Mouse (Mus musculus): ENCODE results near the gene Fkbp7. TPM values are rescaled to one million over a fixed set of nuclear protein-coding genes. Genes with fewer than 3 reads are reported as not detected.
A peak's percentile ranks its signal among the peaks of the same experiment; 100 is the strongest.

Fkbp7 gene
- total and polyA plus RNA-seq, 3 experiments: 1.1 to 1.8 TPM; not detected in 1

DNA sequence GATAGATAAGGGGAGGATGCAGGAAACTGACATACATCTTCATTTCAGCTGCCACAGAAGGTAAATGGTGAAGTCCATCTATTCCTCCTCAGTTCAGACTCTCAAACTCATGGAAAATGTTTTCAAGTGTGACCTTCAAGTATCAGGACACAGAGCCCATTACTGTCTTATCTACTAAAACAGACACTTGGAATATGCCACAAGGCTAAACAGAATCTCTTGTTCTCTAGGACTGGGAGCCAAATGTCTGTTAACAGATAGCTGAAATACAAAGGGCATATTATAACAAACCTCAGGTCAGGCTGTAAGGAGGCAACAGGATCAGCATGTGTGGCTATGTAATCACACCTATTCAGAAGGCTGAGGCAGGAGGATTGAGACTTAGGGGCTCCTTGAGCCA lies 29.1 kb downstream of the Fkbp7 start (continued):
- TF ChIP-seq EP300 (IDR thresholded peaks at IDR 0.05; ENCODE audit: low read depth in 1 of 2, low read length in 2 of 2) (peak; percentile 76 to 79), KAT2A (conservative IDR thresholded peaks at IDR 0.05; ENCODE audit: low read depth, low read length) (no peak), TCF12 (IDR thresholded peaks at IDR 0.05; ENCODE audit: low read depth, low read length) (peak; percentile 61; the same call in 1 of the 2 replicates), TAL1 (IDR thresholded peaks at IDR 0.05; ENCODE audit: low read length) (peak; percentile 81), ZMIZ1 (IDR thresholded peaks at IDR 0.05; ENCODE audit: low read depth, low read length) (no peak), CTCF (IDR thresholded peaks at IDR 0.05 in 2 of 3, conservative IDR thresholded peaks at IDR 0.05 in 1 of 3; ENCODE audit: control insufficient read depth in 1 of 3, insufficient read depth in 1 of 3, low read depth in 2 of 3, low read length in 3 of 3, poor library complexity in 1 of 3, severe bottlenecking in 1 of 3) (no peak), ZC3H11A (IDR thresholded peaks at IDR 0.05; ENCODE audit: low read depth, low read length) (no peak), RAD21 (IDR thresholded peaks at IDR 0.05; ENCODE audit: low read depth, low read length) (no peak)

DNA sequence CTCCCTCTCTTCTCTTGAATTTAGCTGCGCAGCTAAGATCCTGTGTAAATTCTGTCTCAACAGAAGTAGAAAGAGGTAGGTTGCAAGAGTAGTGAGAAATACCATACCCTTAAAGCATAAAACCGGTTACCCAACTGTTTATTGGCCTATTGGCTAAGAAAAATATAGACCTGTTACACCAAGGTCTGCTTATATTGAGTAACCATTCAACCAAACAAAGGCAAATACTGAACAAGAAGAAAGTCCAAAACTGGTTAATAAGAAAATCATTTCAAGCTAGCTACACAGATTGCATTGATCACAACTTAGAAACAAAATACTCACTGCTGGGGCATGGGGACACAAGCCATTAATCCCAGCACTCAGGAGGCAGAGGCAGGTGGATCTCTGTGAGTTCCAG lies 33.3 kb downstream of the Fkbp7 start:
- H3K4me3 ChIP-seq (ENCODE audit: control insufficient read depth in 1 of 2, insufficient read depth in 1 of 2, low read depth in 2 of 2, low read length in 2 of 2): no peak overlapping the region
- peaks cover 0 to 7% of the 10 kb centered on the region in 2 experiments; a peak in 3 of 4 replicates for H3K36me3 ChIP-seq (ENCODE audit: control insufficient read depth in 1 of 2, insufficient read depth in 2 of 2, low read length in 2 of 2)
- H3K27ac ChIP-seq (ENCODE audit: control insufficient read depth, low read depth, low read length): no peak overlapping the region

DNA sequence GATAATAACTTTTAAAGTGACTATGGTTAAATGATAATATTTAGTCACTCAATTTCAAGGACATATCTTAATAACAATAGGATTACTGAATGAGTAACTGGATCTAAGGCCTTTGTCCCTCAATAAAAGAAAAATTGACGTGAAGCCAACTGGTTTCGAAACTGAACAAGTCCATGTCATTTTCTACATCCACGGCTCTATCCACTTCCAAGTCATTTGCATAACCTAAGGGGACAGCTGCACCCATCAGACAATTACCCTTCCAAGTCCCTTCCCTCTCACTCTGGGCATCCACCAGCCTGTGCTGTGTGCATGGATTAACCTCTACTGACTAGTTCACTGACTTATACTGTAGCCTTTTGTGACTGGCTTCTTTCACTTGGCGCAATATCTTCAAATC lies 41.3 kb downstream of the Fkbp7 start:
- no peaks in the 10 kb centered on the region for H3K79me2 ChIP-seq (ENCODE audit: control insufficient read depth, insufficient read depth, low read length, poor library complexity)

More for the DNA sequence above, 33.3 kb downstream of the Fkbp7 start:
- no peak for DNase-seq (ENCODE audit: low read depth, low spot score)
- no peak for TF ChIP-seq ETS1 (IDR thresholded peaks at IDR 0.05; ENCODE audit: low read depth, low read length)
- no peak for TF ChIP-seq JUND (IDR thresholded peaks at IDR 0.05; ENCODE audit: low read depth, low read length)
- no peak for TF ChIP-seq MAX (IDR thresholded peaks at IDR 0.05; ENCODE audit: low read length)
- TF ChIP-seq TBP (IDR thresholded peaks at IDR 0.05; ENCODE audit: low read depth, low read length): no peak
- TF ChIP-seq E2F4 (IDR thresholded peaks at IDR 0.05; ENCODE audit: borderline replicate concordance, low read depth, low read length): no peak
- TF ChIP-seq NELFE (IDR thresholded peaks at IDR 0.05; ENCODE audit: low read depth, low read length): no peak
- TF ChIP-seq BHLHE40 (IDR thresholded peaks at IDR 0.05; ENCODE audit: borderline replicate concordance, low read depth, low read length): no peak
- no peak for TF ChIP-seq RAD21 (IDR thresholded peaks at IDR 0.05; ENCODE audit: low read depth, low read length)
- TF ChIP-seq POLR2A (IDR thresholded peaks at IDR 0.05; ENCODE audit: control insufficient read depth in 1 of 2, insufficient read depth in 1 of 2, low read depth in 1 of 2, low read length in 2 of 2, poor library complexity in 1 of 2): no peak
- no peak for TF ChIP-seq UBTF (IDR thresholded peaks at IDR 0.05; ENCODE audit: borderline replicate concordance, insufficient read depth, low read depth, low read length)
- no peak for TF ChIP-seq MAZ (IDR thresholded peaks at IDR 0.05; ENCODE audit: low read depth, low read length)
- no peak for TF ChIP-seq POLR2AphosphoS2 (IDR thresholded peaks at IDR 0.05; ENCODE audit: low read length)
- no peak for TF ChIP-seq SIN3A (IDR thresholded peaks at IDR 0.05; ENCODE audit: low read length)
- TF ChIP-seq CHD1 (IDR thresholded peaks at IDR 0.05; ENCODE audit: low read depth, low read length): no peak
- TF ChIP-seq TAL1 (IDR thresholded peaks at IDR 0.05; ENCODE audit: low read length): no peak
- no peak for TF ChIP-seq MEF2A (IDR thresholded peaks at IDR 0.05; ENCODE audit: extremely low read depth, insufficient replicate concordance, low read depth, low read length, poor library complexity, severe bottlenecking)
- TF ChIP-seq USF2 (IDR thresholded peaks at IDR 0.05; ENCODE audit: borderline replicate concordance in 1 of 2, insufficient read depth in 1 of 2, low read depth in 1 of 2, low read length in 2 of 2): no peak
- no peak for TF ChIP-seq MAFK (IDR thresholded peaks at IDR 0.05; ENCODE audit: borderline replicate concordance, low read depth, low read length)
- H3K27me3 ChIP-seq (ENCODE audit: control insufficient read depth in 1 of 2, insufficient read depth in 2 of 2, low read length in 2 of 2): no peaks in the 10 kb centered on the region
- H3K9ac ChIP-seq (ENCODE audit: control insufficient read depth, low read depth, low read length, poor library complexity, severe bottlenecking): no peak overlapping the region
- no peaks in the 10 kb centered on the region for H3K79me2 ChIP-seq (ENCODE audit: control insufficient read depth, insufficient read depth, low read length, poor library complexity)
- H3K9me3 ChIP-seq (replicated peaks; ENCODE audit: insufficient read depth, low read length): no peaks in the 10 kb centered on the region
- no peaks in the 10 kb centered on the region; a peak in 1 of 4 replicates for H3K4me1 ChIP-seq (ENCODE audit: control insufficient read depth in 1 of 2, insufficient read depth in 2 of 2, low read length in 2 of 2)

More for the DNA sequence above, 41.3 kb downstream of the Fkbp7 start:
- Histone ChIP-seq H3K27me3 (ENCODE audit: control insufficient read depth in 1 of 2, insufficient read depth in 2 of 2, low read length in 2 of 2) (no peaks in the 10 kb centered on the region), H3K9me3 (replicated peaks; ENCODE audit: insufficient read depth, low read length) (no peaks in the 10 kb centered on the region), H3K4me3 (ENCODE audit: control insufficient read depth in 1 of 2, insufficient read depth in 1 of 2, low read depth in 2 of 2, low read length in 2 of 2) (no peak overlapping the region), H3K36me3 (ENCODE audit: control insufficient read depth in 1 of 2, insufficient read depth in 2 of 2, low read length in 2 of 2) (no peaks in the 10 kb centered on the region), H3K9ac (ENCODE audit: control insufficient read depth, low read depth, low read length, poor library complexity, severe bottlenecking) (no peak overlapping the region), H3K4me1 (ENCODE audit: control insufficient read depth in 1 of 2, insufficient read depth in 2 of 2, low read length in 2 of 2) (no peaks in the 10 kb centered on the region), H3K27ac (ENCODE audit: control insufficient read depth, low read depth, low read length) (no peak overlapping the region)
- no peak for DNase-seq (ENCODE audit: low read depth, low spot score)
- TF ChIP-seq SIN3A (IDR thresholded peaks at IDR 0.05; ENCODE audit: low read length) (no peak), ELF1 (IDR thresholded peaks at IDR 0.05; ENCODE audit: low read depth, low read length) (no peak), MYC (IDR thresholded peaks at IDR 0.05; ENCODE audit: low read depth, low read length) (no peak), POLR2AphosphoS2 (IDR thresholded peaks at IDR 0.05; ENCODE audit: low read length) (no peak), MEF2A (IDR thresholded peaks at IDR 0.05; ENCODE audit: extremely low read depth, insufficient replicate concordance, low read depth, low read length, poor library complexity, severe bottlenecking) (no peak), USF1 (IDR thresholded peaks at IDR 0.05; ENCODE audit: low read depth, low read length) (no peak), KAT2A (conservative IDR thresholded peaks at IDR 0.05; ENCODE audit: low read depth, low read length) (no peak), EP300 (IDR thresholded peaks at IDR 0.05; ENCODE audit: low read depth in 1 of 2, low read length in 2 of 2) (no peak), GABPA (IDR thresholded peaks at IDR 0.05; ENCODE audit: low read depth, low read length) (no peak), MAZ (IDR thresholded peaks at IDR 0.05; ENCODE audit: low read depth, low read length) (no peak), BHLHE40 (IDR thresholded peaks at IDR 0.05; ENCODE audit: borderline replicate concordance, low read depth, low read length) (no peak), MAX (IDR thresholded peaks at IDR 0.05; ENCODE audit: low read length) (no peak), TAL1 (IDR thresholded peaks at IDR 0.05; ENCODE audit: low read length) (no peak), ETS1 (IDR thresholded peaks at IDR 0.05; ENCODE audit: low read depth, low read length) (no peak), TCF12 (IDR thresholded peaks at IDR 0.05; ENCODE audit: low read depth, low read length) (no peak)
